ENCODE assay signal across 11 mouse cellular contexts in genomic region chr3:146655111-146655577, GRCm38 (mm10). TPM values are rescaled to one million over a fixed set of nuclear protein-coding genes. Genes with fewer than 3 reads are reported as not detected.
DNase-seq lines count a peak whose midpoint lies in the region; ATAC-seq lines count a peak whose summit lies in the region.
"Had no signal": no experiment of that assay in that cellular context is flagged by ENCODE, and none has a peak within 500 bp of the region (broad histone marks: within the 10 kb centered on the region; RNA-seq: fewer than 3 reads in every experiment).

No protein-coding gene starts in this region.

- peak overlapping the region; percentile 55 for H3K27ac ChIP-seq in heart, embryonic 11.5 days (ENCODE audit: low read depth, low read length)
- H3K27ac ChIP-seq in brown adipose tissue, adult 24 weeks (replicated peaks; ENCODE audit: low read depth, low read length), result 0 out of 2 replicates have a peak overlapping the region, but pooled peaks have one; percentile 16
- H3K27ac ChIP-seq in liver, embryonic 15.5 days (replicated peaks), result peak overlapping the region; percentile 91
- H3K27ac ChIP-seq: embryonic facial prominence, embryonic 13.5 days; left cerebral cortex, adult 2 months had no signal

- DNase-seq in heart, postnatal 10 days, result no peak
- DNase-seq in B cell, adult 2 months, result peak; percentile 1 to 3
- no peak for DNase-seq in layer of hippocampus, adult 9-11 months
- no peak for DNase-seq in left cerebral cortex, adult 11 months (ENCODE audit: low spot score)
- DNase-seq in lung, adult 18-20 months, result no peak

- WGBS in heart, embryonic 11.5 days (ENCODE audit: insufficient replicate concordance), result 37% methylated on average over 2 of the region's 2 CpGs
- WGBS in liver, embryonic 15.5 days (ENCODE audit: insufficient replicate concordance), result 30% methylated on average over 2 of the region's 2 CpGs

- H3K9ac ChIP-seq in heart, embryonic 11.5 days (ENCODE audit: low read depth, low read length), result no peak overlapping the region
- H3K9ac ChIP-seq in liver, embryonic 15.5 days, result no peak overlapping the region
- H3K9ac ChIP-seq: embryonic facial prominence, embryonic 13.5 days had no signal

- H3K9me3 ChIP-seq in heart, embryonic 11.5 days (replicated peaks; ENCODE audit: control insufficient read depth, low read length), result no peaks in the 10 kb centered on the region
- no peaks in the 10 kb centered on the region for H3K9me3 ChIP-seq in liver, embryonic 15.5 days (replicated peaks)
- H3K9me3 ChIP-seq: embryonic facial prominence, embryonic 13.5 days had no signal

- H3K4me3 ChIP-seq in heart, embryonic 11.5 days (ENCODE audit: low read depth, low read length), result no peak overlapping the region
- no peak overlapping the region for H3K4me3 ChIP-seq in brown adipose tissue, adult 24 weeks (ENCODE audit: insufficient read depth, low read depth, low read length)
- H3K4me3 ChIP-seq in liver, embryonic 15.5 days (replicated peaks), result no peak overlapping the region
- H3K4me3 ChIP-seq: embryonic facial prominence, embryonic 13.5 days; left cerebral cortex, adult 2 months had no signal

- H3K4me1 ChIP-seq in heart, embryonic 11.5 days (ENCODE audit: control insufficient read depth, insufficient read depth, low read length), result peaks cover 9% of the 10 kb centered on the region
- H3K4me1 ChIP-seq in brown adipose tissue, adult 24 weeks (ENCODE audit: control insufficient read depth, insufficient read depth, insufficient read length, low read length), result no peaks in the 10 kb centered on the region
- peaks cover 33% of the 10 kb centered on the region for H3K4me1 ChIP-seq in liver, embryonic 15.5 days (replicated peaks)
- H3K4me1 ChIP-seq: embryonic facial prominence, embryonic 13.5 days had no signal

- intact Hi-C loops in heart, postnatal 10 days (cut with DNase I), result no loop called here

- ATAC-seq in heart, embryonic 11.5 days (replicated peaks; ENCODE audit: insufficient number of reproducible peaks, low FRiP score, low TSS enrichment), result peak; percentile 57
- ATAC-seq in liver, embryonic 15.5 days (ENCODE audit: insufficient read depth), result peak; percentile 79

- H3K27me3 ChIP-seq in heart, embryonic 11.5 days (ENCODE audit: control insufficient read depth, insufficient read depth, low read length), result no peaks in the 10 kb centered on the region
- H3K27me3 ChIP-seq in liver, embryonic 15.5 days, result no peaks in the 10 kb centered on the region
- H3K27me3 ChIP-seq: embryonic facial prominence, embryonic 13.5 days had no signal

- no peak overlapping the region for H3K4me2 ChIP-seq in heart, embryonic 11.5 days
- peak overlapping the region; percentile 53 for H3K4me2 ChIP-seq in liver, embryonic 15.5 days
- H3K4me2 ChIP-seq: embryonic facial prominence, embryonic 13.5 days had no signal

- H3K36me3 ChIP-seq in heart, embryonic 11.5 days (ENCODE audit: control insufficient read depth, insufficient read depth, low read length), result no peaks in the 10 kb centered on the region
- no peaks in the 10 kb centered on the region for H3K36me3 ChIP-seq in liver, embryonic 15.5 days (replicated peaks)
- H3K36me3 ChIP-seq: embryonic facial prominence, embryonic 13.5 days had no signal

RNA-seq across cellular contexts. Expression of gene 4930503B20Rik, which starts 4.0 kb away (rescaled TPM):
- not detected in 2 replicates for polyA plus RNA-seq in heart, embryonic 11.5 days (2014; fragmentation: Nextera tagmentation; extraction: Ambion mirVana)
- not detected for total RNA-seq in heart, postnatal 10 days (2021)
- polyA plus RNA-seq in brown adipose tissue, adult 24 weeks (2012; ENCODE audit: insufficient read depth, insufficient read length, missing spikeins), result not detected in 2 replicates
- not detected in 2 replicates for polyA plus RNA-seq in liver, embryonic 15.5 days (2015; fragmentation: Nextera tagmentation; extraction: Ambion mirVana)
- total RNA-seq: gastrocnemius, adult 8-10 months; left cerebral cortex, adult 2 months had no signal

RNA-seq across cellular contexts. Expression of gene Samd13, which starts 30.2 kb away (rescaled TPM):
- 1.2 and 1.7 TPM in 2 replicates for polyA plus RNA-seq in heart, embryonic 11.5 days (2014; fragmentation: Nextera tagmentation; extraction: Ambion mirVana)
- 1 to 10 TPM; 1.8 TPM for total RNA-seq in heart, postnatal 10 days (2021)
- not detected in 2 replicates for polyA plus RNA-seq in brown adipose tissue, adult 24 weeks (2012; ENCODE audit: insufficient read depth, insufficient read length, missing spikeins)
- polyA plus RNA-seq in liver, embryonic 15.5 days (2015; fragmentation: Nextera tagmentation; extraction: Ambion mirVana), result 0.33 and 0.45 TPM in 2 replicates

RNA-seq across cellular contexts. Expression of gene Dnase2b, which starts 39.7 kb away (rescaled TPM):
- not detected in 2 replicates for polyA plus RNA-seq in heart, embryonic 11.5 days (2014; fragmentation: Nextera tagmentation; extraction: Ambion mirVana)
- not detected for total RNA-seq in heart, postnatal 10 days (2021)
- not detected in 2 replicates for polyA plus RNA-seq in brown adipose tissue, adult 24 weeks (2012; ENCODE audit: insufficient read depth, insufficient read length, missing spikeins)
- 2.1 and 3.3 TPM in 2 replicates for polyA plus RNA-seq in liver, embryonic 15.5 days (2015; fragmentation: Nextera tagmentation; extraction: Ambion mirVana)
- total RNA-seq: left cerebral cortex, adult 2 months had no signal

Comparison
In these comparisons a context has a peak if more than half of its experiments do, and no peak if none do; other contexts are left out.
1. H3K27ac ChIP-seq: peak in every context shown above with its lines; median percentile 91 in liver, embryonic 15.5 days; 55 in heart, embryonic 11.5 days; 16 in brown adipose tissue, adult 24 weeks.
2. DNase-seq: peak in B cell, adult 2 months (2 of 2); none in heart, postnatal 10 days (0 of 2), layer of hippocampus, adult 9-11 months (single experiment), left cerebral cortex, adult 11 months (single experiment) and lung, adult 18-20 months (0 of 2).